Mouse (Mus musculus) c-Kit-positive CD71-negative TER-119-negative erythroid progenitor cells, embryonic 14.5 days (primary cell): Measurements from ENCODE around the gene Igsf21.

Experiments
- DNase-seq: peaks from one replicate; pipeline ENCODE4 v3.0.0-alpha.2; 2013; ENCODE audit warnings: low read depth

Gene Igsf21

GRCm38 (mm10) chr4:140143884-140144525 lies 102.6 kb downstream of the Igsf21 start:
- DNase-seq = no peak

DNA sequence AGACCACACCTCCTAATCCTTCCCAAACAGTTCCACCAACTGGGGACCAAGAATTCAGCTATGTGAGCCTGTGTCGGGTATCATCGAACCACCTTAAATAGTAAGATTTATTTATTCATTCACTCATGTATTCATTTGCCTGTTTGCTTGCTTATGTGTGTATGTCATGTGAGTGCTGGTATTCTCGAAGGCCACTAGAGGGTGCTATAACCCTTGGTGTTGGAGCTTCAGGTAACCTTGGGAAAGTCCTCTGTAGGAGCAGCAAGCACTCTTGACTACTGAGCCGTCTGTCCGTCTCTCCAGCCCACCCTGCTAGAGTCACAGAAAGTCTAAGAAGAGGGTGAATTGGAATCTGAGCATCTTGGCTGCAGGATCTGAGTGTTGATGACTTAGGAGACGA lies 103.4 kb downstream of the Igsf21 start:
- DNase-seq = no peak

GRCm38 (mm10) chr4:140140485-140140884 lies 106.1 kb downstream of the Igsf21 start:
- DNase-seq = no peak

GRCm38 (mm10) chr4:140138846-140139245 lies 107.7 kb downstream of the Igsf21 start:
- no peak for DNase-seq

DNA sequence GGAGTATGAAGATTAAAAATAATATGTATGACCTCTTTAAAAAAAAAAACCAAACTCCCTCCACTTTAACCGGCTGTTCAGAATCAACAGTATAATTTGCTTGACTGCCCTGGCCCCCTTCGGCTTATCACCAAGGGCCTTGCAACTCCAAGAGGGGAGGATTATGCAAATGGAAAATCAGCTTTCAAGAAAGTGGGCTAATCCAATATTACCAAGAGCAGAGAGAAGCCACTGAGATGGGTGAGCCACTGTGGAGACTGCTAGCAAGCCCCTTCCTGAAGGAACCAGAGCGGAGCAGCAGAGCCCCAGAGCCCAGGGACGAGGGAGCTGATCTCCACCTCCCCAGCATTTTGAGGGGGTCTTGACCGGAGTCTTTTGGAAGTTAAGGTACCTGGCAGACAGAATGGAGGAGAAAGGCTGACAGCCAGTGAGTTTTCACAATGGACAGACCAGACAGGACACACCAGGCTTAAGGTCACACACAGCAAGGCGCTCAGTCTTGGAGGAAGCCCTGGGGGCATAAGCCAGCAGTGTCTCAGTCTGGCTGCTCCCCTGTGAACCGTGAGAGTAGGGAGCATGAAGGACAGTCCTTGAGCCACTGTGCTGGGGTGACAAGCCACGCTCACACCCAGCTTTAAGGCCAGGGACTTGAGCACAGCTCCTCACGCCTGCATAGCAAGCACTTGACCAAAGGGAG lies 114.8 kb downstream of the Igsf21 start:
- no peak for DNase-seq

DNA sequence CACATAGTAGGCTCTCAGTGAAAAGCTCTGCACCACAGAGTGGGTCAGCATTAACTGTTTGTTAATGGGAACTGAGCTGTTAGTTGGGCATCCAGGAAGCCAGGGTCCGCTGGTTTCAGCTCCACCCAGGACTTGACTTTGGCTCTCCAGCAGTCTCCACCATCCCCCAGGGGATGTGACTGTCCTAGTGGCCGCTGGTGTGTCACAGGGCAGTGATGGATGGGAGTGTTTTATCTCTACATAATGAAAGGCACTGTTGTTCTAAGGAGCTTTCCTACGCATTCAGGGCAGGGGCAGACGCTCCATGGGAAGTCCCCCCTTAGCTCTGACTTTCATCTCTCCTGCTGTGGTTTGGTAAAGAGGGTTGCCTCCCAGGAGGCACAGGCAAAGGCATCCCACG lies 115.4 kb downstream of the Igsf21 start:
- no peak for DNase-seq

DNA sequence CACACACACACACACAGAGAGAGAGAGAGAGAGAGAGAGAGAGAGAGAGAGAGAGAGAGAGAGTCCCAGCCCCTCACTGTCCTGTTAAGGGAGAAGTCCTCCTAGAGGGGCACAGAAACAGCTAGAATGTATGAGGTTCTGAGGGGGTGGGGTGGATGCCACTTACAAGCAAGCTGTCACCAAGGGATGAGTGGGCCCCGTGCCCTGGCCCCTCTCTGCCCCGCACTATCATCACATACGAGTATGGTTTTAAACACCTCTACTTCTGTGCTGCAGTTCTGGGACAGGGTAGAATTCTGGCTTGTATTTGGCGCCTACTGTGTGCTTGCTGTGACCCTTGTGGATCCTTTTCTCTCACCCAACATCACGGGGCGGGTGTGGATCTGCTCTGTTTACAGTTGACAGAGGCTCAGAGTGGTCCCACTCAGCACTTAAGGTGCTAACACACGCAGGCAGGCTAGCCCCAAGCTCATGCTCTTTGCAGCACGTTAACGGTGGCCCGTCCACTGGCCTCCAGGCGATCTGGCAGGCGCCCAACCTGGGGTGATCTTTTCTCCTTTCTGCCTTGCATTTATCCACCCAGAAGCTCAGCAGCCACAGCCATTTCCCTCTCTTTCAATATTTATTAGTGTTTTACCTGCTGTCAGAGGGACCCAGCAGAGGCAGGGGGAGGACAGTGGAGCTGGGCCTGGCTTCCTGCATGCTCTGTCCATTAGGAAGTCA lies 116.9 kb downstream of the Igsf21 start:
- no peak for DNase-seq

GRCm38 (mm10) chr4:140128116-140128515 lies 118.5 kb downstream of the Igsf21 start:
- DNase-seq = no peak

- DNase-seq = no peak
These were observed 120.8 kb downstream of the Igsf21 start for GRCm38 (mm10) chr4:140125806-140126205.

GRCm38 (mm10) chr4:140122534-140122933 lies 124.0 kb downstream of the Igsf21 start:
- no peak for DNase-seq

DNA sequence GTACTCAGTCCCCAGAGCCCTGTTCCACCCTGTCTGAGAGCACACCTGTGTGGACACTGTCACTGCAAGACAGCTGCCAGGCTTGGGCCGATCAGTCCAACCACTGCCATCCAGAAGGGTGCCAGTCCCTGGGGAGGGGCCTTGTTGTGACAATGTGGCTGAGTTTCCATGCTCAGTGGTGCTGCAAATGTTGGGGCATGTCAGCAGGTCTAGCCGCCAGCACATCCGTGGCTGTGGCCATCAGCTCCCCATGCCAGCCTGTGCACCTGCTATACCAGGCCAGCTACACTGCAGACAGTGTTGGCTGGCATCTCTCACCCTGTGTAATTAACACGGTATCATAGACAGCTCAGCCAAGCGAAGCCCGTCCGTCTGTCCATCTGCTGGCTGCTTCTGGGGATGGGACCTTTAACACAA lies 129.3 kb downstream of the Igsf21 start:
- DNase-seq = no peak

- no peak for DNase-seq
These were observed 130.8 kb downstream of the Igsf21 start for GRCm38 (mm10) chr4:140115756-140116155.

- DNase-seq = no peak
These were observed 131.5 kb downstream of the Igsf21 start for GRCm38 (mm10) chr4:140115053-140115452.

DNA sequence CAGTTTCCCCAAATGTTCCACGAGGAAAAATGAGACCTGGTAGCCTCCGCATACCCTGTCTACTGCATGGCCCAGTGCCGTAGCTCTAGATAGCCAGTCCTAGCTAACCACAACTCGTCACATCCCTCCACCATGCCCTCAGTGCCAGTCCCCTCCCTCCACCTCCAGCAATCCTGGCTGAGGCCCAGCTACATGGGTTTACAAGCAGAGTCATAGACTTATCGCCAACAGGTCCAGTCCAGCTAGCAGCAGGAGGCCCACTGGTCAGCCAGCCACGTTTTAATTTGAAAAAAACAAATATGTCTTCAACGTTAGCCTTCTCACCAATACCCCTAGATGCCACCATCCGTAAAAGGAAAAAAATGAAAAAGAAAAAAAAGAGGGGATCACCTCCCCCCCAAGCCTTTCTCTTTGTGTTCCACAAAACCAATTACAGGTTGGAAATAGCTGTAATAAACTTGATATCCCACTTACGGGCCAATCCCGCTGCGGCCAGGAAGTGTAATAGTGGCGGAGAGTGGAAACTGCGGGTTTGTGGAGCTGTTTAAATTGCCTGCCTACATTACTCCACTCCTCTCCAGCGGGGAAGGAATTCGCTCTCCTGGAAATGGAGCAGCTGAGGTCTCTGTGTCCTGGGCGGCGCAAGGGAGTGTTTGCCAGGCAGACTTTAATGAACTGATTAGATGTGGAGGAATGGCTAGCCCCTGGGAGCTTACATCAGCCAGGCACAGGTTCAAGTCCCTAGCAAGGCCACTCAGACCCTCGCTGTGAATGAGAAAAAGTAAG lies 132.7 kb downstream of the Igsf21 start:
- no peak for DNase-seq

GRCm38 (mm10) chr4:140109626-140109948 lies 137.0 kb downstream of the Igsf21 start:
- DNase-seq = no peak

GRCm38 (mm10) chr4:140108871-140109625 lies 137.5 kb downstream of the Igsf21 start:
- no peak for DNase-seq

DNA sequence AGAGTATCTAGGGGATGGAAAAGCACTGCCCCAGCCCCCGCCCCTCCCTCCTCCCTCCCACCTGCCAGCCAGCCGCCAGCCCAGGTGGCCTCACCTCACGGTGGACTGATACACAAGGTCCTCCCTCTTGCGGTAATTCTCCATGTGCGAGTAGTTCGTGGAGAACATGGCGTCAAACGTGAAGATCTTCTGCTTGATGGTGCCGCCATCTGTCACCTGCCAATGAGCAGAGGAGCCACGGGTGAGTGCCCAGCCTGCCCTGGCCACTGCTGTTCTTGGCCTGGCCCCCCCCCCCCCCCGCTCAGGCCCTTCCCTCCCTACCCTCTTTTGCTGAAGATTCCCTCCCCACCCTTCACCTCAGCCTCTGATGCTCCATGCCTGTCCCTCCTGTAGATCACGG lies 139.4 kb downstream of the Igsf21 start:
- no peak for DNase-seq

DNA sequence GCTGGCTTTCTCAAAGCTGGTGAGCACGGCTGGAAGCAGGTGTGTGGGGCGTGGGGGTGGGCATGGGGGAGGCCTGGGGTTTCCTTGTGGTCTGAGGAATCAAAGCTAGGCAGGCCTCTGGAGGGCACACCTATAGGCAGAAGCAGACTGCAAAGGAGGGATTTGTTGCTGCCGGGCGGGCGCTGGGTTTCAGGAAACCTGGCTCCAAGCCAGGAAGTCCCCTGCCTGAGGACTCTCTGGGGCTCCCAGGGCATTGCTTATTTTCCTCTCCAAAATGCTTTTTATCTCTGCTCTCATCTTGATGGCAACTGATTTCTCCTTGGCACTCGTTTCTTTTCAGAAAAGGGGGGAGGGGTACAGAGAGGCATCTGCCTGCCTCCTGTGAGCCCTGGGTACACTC lies 141.8 kb downstream of the Igsf21 start:
- no peak for DNase-seq

GRCm38 (mm10) chr4:140103341-140104027 lies 143.1 kb downstream of the Igsf21 start:
- DNase-seq = no peak

DNA sequence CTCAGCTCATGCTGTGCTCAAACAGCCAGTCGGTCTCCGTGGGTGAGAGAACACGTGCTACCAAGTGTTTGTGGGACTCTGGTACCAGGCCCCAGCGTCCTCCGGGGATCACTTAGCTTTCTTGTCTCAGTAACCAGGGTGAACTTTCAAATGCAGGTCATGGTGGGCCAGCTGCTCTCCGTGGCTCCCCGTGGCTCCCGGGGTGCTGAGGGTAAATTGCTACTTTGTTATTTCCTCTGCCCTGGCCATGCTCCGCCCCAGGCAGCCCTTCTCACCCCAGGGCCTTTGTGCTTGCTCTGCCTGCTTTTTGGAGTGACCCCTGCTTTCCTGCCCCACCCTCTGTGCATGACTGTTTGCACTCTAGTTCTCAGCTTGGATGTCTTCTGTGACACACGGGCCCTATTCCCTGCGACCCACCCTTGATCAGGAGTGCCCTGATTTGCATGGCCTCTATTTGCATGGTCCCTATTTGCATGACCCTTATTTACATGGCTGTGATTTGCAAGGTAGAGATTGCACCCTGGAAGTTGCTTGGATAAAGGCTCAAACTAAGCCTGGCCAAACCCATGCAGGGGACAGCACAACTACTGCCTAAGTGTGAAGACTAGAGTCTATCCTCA lies 143.9 kb downstream of the Igsf21 start:
- no peak for DNase-seq

- no peak for DNase-seq
These were observed 145.5 kb downstream of the Igsf21 start for GRCm38 (mm10) chr4:140101106-140101505.
